Mouse (Mus musculus): ENCODE data around the gene Ldlrad3. TPM values are rescaled to one million over a fixed set of nuclear protein-coding genes. Genes with fewer than 3 reads are reported as not detected.

Ldlrad3 gene
- polyA plus RNA-seq, 1 experiment from 2014 or later: 30.0 TPM

DNA sequence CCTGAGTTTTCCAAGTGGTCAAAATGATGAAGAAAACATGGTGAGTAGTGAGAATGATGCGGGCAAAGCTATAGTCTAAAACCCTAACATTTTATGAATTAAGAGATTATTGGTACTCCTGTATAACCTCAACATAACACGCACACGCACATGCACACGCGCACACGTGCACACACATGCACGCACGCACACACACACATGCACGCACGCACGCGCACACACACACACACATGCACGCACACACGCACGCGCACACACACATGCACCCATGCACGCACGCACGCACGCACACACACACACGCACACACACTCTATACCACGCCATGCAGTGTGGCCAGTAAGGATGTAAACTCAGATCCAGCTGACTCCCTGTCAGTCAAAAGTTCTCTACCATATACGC is 99.6 kb downstream of the Ldlrad3 start:
- WGBS: 94% methylated on average over 23 of the region's 23 CpGs
- H3K4me3 ChIP-seq (ENCODE audit: low read depth, low read length): no peak overlapping the region
- no peaks in the 10 kb centered on the region for H3K9me3 ChIP-seq (ENCODE audit: control insufficient read depth, low read length)
- no peaks in the 10 kb centered on the region for H3K36me3 ChIP-seq (ENCODE audit: control insufficient read depth, insufficient read depth, low read length)
- no peak overlapping the region for H3K9ac ChIP-seq (replicated peaks; ENCODE audit: low read depth, low read length)
- ATAC-seq (ENCODE audit: low read depth): no peak
- peaks cover 4% of the 10 kb centered on the region; the same call in 1 of the 2 replicates for H3K4me1 ChIP-seq (ENCODE audit: control insufficient read depth, insufficient read depth, low read length)
- H3K4me2 ChIP-seq (ENCODE audit: low read depth, low read length): no peak overlapping the region
- no peak overlapping the region for H3K27ac ChIP-seq (ENCODE audit: low read depth, low read length)
- H3K27me3 ChIP-seq (ENCODE audit: control insufficient read depth, insufficient read depth, low read length): no peaks in the 10 kb centered on the region

DNA sequence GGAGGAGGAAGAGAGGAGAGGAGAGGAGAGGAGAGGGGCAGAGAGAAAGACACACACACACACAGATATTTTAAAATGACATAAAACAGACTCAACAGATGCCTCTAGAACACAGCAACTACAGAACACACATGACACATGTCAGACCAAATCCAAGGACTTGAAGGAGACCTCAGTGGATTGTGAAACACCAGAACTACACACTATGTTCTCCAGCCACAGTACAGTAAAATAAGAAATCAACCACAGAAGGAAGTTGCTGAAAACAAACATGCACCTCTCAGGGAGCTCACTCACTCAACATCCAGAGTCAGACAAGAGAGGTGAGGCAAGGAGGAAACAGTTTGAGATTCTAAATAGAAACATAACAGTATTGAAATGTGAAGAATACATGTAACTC is 103.4 kb downstream of the Ldlrad3 start:
- Histone ChIP-seq H3K36me3 (ENCODE audit: control insufficient read depth, insufficient read depth, low read length) (no peaks in the 10 kb centered on the region), H3K4me2 (ENCODE audit: low read depth, low read length) (no peak overlapping the region), H3K9me3 (ENCODE audit: control insufficient read depth, low read length) (no peaks in the 10 kb centered on the region), H3K4me3 (ENCODE audit: low read depth, low read length) (no peak overlapping the region), H3K9ac (replicated peaks; ENCODE audit: low read depth, low read length) (no peak overlapping the region), H3K27ac (ENCODE audit: low read depth, low read length) (no peak overlapping the region), H3K27me3 (ENCODE audit: control insufficient read depth, insufficient read depth, low read length) (no peaks in the 10 kb centered on the region), H3K4me1 (ENCODE audit: control insufficient read depth, insufficient read depth, low read length) (no peaks in the 10 kb centered on the region)
- no peak for ATAC-seq (ENCODE audit: low read depth)

DNA sequence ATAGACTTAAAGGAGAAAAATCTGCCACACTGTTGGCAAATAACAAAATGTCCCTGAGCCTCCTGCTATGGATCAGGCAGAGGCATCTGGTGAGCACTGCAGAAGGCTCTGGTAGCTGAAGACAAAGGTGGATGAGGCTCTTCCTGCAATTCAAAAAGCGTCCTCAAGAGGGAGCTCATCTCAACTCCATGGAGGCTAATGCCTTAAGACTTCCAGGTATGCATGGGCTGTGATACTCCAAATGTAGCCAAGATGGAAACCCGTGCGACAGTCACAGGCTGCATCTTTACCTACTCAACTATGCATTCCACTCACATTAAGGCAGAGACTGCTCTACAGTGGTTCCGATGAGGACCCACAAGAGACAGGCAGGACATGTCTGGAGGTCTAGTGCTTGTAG is 108.6 kb downstream of the Ldlrad3 start:
- 54% methylated on average over 4 of the region's 4 CpGs for whole genome bisulfite sequencing
- Histone ChIP-seq H3K36me3 (ENCODE audit: control insufficient read depth, insufficient read depth, low read length) (no peaks in the 10 kb centered on the region), H3K27me3 (ENCODE audit: control insufficient read depth, insufficient read depth, low read length) (no peaks in the 10 kb centered on the region), H3K4me1 (ENCODE audit: control insufficient read depth, insufficient read depth, low read length) (no peaks in the 10 kb centered on the region), H3K9me3 (ENCODE audit: control insufficient read depth, low read length) (no peaks in the 10 kb centered on the region), H3K4me3 (ENCODE audit: low read depth, low read length) (no peak overlapping the region), H3K4me2 (ENCODE audit: low read depth, low read length) (no peak overlapping the region), H3K9ac (replicated peaks; ENCODE audit: low read depth, low read length) (no peak overlapping the region), H3K27ac (ENCODE audit: low read depth, low read length) (no peak overlapping the region)
- ATAC-seq (ENCODE audit: low read depth): no peak

DNA sequence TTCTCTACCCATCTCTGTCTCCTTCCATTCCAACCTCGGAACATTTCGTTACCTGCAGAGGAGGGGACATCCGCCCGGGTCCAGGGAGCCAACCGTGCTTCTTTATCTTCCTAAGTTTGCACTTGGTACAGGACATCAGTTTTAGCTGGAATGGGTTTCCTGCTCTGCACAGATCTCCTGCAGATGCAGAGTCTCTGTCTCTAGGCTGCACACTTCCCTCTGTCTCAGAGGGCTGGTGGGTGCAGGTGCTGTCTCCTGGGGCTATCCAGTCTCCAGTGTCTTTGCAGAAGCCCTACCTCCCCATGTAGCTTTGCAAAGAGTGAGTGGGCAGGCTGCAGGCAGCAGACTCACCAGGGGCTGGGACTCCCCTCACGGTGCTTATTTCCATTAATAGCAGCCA is 109.9 kb downstream of the Ldlrad3 start:
- Histone ChIP-seq H3K4me3 (ENCODE audit: low read depth, low read length) (no peak overlapping the region), H3K36me3 (ENCODE audit: control insufficient read depth, insufficient read depth, low read length) (no peaks in the 10 kb centered on the region), H3K4me1 (ENCODE audit: control insufficient read depth, insufficient read depth, low read length) (0 out of 2 replicates have a peak, but pooled peaks cover 6% of the 10 kb centered on the region), H3K4me2 (ENCODE audit: low read depth, low read length) (no peak overlapping the region), H3K9me3 (ENCODE audit: control insufficient read depth, low read length) (no peaks in the 10 kb centered on the region), H3K27me3 (ENCODE audit: control insufficient read depth, insufficient read depth, low read length) (no peaks in the 10 kb centered on the region), H3K9ac (replicated peaks; ENCODE audit: low read depth, low read length) (no peak overlapping the region), H3K27ac (ENCODE audit: low read depth, low read length) (no peak overlapping the region)
- no peak for ATAC-seq (ENCODE audit: low read depth)
- 92% methylated on average over 6 of the region's 6 CpGs for WGBS

DNA sequence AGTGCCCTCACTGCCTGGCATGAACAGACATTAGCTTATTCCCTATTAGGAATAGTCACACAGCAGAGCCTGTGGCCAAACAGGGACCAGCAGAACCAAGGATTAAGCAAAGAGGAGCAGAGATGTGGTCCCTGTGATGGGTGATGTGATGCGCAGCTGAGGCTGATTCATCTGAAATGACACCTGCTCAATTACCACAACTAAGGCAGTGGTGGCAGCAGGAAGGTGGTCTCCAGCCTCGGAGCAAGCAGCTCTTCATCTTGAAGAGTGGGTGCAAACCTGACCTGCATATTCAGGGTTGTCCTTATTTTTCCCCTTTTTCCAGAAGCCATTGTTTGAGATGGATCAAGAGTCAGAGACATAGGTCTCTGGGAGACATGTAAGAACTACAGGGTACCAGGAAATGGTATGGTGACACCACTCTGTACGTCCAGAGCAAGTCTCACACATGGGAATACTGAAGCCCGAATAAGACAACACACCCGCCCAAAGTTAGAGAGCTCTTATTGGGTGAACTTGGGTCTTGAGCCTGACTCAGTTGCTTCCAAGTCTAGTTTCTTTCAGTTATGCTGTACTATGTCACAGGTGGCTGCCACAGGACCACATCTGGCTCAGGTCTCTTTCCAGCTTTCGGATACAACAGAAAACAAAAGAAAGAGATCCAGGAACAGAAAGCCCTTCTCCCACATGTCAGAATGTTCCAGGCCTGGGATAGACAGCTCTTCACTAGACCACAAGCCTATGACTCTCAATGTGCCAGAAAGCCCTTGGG is 112.7 kb downstream of the Ldlrad3 start:
- Histone ChIP-seq H3K36me3 (ENCODE audit: control insufficient read depth, insufficient read depth, low read length) (no peaks in the 10 kb centered on the region), H3K9me3 (ENCODE audit: control insufficient read depth, low read length) (no peaks in the 10 kb centered on the region), H3K4me1 (ENCODE audit: control insufficient read depth, insufficient read depth, low read length) (0 out of 2 replicates have a peak, but pooled peaks cover 6% of the 10 kb centered on the region), H3K27me3 (ENCODE audit: control insufficient read depth, insufficient read depth, low read length) (no peaks in the 10 kb centered on the region), H3K4me3 (ENCODE audit: low read depth, low read length) (no peak overlapping the region), H3K4me2 (ENCODE audit: low read depth, low read length) (no peak overlapping the region), H3K9ac (replicated peaks; ENCODE audit: low read depth, low read length) (no peak overlapping the region), H3K27ac (ENCODE audit: low read depth, low read length) (no peak overlapping the region)
- WGBS: 95% methylated on average over 6 of the region's 6 CpGs
- no peak for ATAC-seq (ENCODE audit: low read depth)

DNA sequence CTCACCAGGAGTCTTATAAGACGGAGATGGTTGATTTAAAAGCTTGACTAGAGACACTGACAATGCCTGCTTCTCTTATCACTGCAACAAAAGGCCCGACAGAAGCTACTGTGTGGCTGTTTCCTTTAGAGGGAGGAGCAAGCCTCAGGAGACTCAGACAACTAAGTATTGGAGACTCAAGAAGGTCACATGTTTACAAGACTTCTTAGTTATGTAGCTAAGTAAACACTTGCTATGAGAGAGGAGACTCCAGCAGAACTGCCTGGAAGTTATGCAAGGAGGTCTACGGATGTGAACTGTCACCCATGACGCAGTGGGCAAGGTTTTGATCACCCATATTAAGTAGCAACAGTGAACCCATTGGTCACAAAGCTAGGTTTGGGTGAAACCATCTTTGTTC is 113.3 kb downstream of the Ldlrad3 start:
- Histone ChIP-seq H3K36me3 (ENCODE audit: control insufficient read depth, insufficient read depth, low read length) (no peaks in the 10 kb centered on the region), H3K4me1 (ENCODE audit: control insufficient read depth, insufficient read depth, low read length) (0 out of 2 replicates have a peak, but pooled peaks cover 6% of the 10 kb centered on the region), H3K9ac (replicated peaks; ENCODE audit: low read depth, low read length) (no peak overlapping the region), H3K9me3 (ENCODE audit: control insufficient read depth, low read length) (no peaks in the 10 kb centered on the region), H3K4me2 (ENCODE audit: low read depth, low read length) (no peak overlapping the region), H3K4me3 (ENCODE audit: low read depth, low read length) (no peak overlapping the region), H3K27ac (ENCODE audit: low read depth, low read length) (no peak overlapping the region), H3K27me3 (ENCODE audit: control insufficient read depth, insufficient read depth, low read length) (no peaks in the 10 kb centered on the region)
- ATAC-seq (ENCODE audit: low read depth): no peak
- WGBS: 71% methylated on average over 4 of the region's 4 CpGs

DNA sequence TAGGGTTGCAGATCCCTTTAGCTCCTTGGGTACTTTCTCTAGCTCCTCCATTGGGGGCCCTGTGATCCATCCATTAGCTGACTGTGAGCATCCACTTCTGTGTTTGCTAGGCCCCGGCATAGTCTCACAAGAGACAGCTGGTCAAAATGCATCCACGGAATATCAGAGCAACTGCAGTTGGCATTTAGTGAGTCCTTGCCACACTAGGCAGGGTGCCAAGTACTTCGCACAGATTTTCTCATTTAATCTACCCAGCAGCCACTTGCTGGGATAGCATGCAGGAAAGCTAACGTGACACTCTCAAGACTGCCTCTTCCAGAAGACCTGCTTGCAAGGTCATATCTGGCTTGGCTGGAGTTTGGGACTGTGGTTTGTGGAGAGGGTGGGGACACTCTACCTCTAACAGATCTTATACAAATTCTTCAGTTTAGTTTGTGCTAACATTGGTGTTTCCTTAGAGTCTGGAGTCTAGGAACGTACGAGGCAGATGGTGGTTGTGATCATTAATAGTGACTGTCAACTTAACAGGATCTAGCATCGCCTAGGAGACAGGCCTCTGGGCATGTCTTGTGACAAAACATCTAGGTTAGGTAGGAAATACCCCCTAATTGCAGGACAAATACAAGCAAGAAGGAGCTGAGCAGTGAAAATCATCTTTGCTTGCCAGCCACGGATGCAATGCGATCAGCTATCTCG is 115.0 kb downstream of the Ldlrad3 start:
- no peaks in the 10 kb centered on the region for H3K9me3 ChIP-seq (ENCODE audit: control insufficient read depth, low read length)
- H3K36me3 ChIP-seq (ENCODE audit: control insufficient read depth, insufficient read depth, low read length): no peaks in the 10 kb centered on the region
- WGBS: 72% methylated on average over 10 of the region's 10 CpGs
- no peak overlapping the region for H3K9ac ChIP-seq (replicated peaks; ENCODE audit: low read depth, low read length)
- no peak; the same call in 1 of the 2 replicates for ATAC-seq (ENCODE audit: low read depth)
- H3K27me3 ChIP-seq (ENCODE audit: control insufficient read depth, insufficient read depth, low read length): no peaks in the 10 kb centered on the region
- H3K27ac ChIP-seq (ENCODE audit: low read depth, low read length): no peak overlapping the region
- H3K4me3 ChIP-seq (ENCODE audit: low read depth, low read length): no peak overlapping the region
- no peak overlapping the region for H3K4me2 ChIP-seq (ENCODE audit: low read depth, low read length)
- H3K4me1 ChIP-seq (ENCODE audit: control insufficient read depth, insufficient read depth, low read length): 0 out of 2 replicates have a peak, but pooled peaks cover 6% of the 10 kb centered on the region

DNA sequence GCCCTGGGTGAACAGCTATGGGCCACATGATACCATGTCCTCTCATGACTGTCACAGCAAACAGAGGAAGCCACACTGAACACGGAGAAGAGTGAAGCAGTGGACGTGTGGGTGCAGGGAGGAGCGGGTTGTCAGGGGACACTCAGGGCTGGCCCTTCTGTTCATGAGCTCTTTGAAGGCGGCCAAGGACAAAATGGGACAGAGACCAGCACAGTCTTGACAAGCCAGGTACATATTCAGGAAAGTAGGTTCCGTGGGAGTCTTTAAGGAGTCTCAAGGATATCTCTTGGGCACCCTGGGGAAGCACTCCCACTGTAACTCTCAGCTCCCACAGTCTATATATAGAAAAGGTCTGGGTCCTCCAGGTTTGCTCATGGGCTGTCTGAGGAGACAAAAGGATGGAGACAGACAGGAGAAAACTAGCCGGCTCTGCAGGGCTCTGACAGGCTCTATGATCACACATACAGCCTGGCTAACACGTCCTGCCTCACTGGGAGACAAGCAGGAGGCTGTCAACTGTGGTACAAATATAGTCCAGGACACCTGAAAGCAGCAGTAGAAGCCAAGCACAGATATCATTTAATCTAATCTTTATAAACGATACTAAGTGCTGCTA is 121.3 kb downstream of the Ldlrad3 start:
- no peak overlapping the region for H3K4me2 ChIP-seq (ENCODE audit: low read depth, low read length)
- no peak overlapping the region for H3K4me3 ChIP-seq (ENCODE audit: low read depth, low read length)
- no peaks in the 10 kb centered on the region for H3K9me3 ChIP-seq (ENCODE audit: control insufficient read depth, low read length)
- ATAC-seq (ENCODE audit: low read depth): no peak
- no peaks in the 10 kb centered on the region for H3K4me1 ChIP-seq (ENCODE audit: control insufficient read depth, insufficient read depth, low read length)
- 88% methylated on average over 8 of the region's 8 CpGs for WGBS
- H3K36me3 ChIP-seq (ENCODE audit: control insufficient read depth, insufficient read depth, low read length): no peaks in the 10 kb centered on the region
- H3K9ac ChIP-seq (replicated peaks; ENCODE audit: low read depth, low read length): no peak overlapping the region
- no peak overlapping the region for H3K27ac ChIP-seq (ENCODE audit: low read depth, low read length)
- no peaks in the 10 kb centered on the region for H3K27me3 ChIP-seq (ENCODE audit: control insufficient read depth, insufficient read depth, low read length)

DNA sequence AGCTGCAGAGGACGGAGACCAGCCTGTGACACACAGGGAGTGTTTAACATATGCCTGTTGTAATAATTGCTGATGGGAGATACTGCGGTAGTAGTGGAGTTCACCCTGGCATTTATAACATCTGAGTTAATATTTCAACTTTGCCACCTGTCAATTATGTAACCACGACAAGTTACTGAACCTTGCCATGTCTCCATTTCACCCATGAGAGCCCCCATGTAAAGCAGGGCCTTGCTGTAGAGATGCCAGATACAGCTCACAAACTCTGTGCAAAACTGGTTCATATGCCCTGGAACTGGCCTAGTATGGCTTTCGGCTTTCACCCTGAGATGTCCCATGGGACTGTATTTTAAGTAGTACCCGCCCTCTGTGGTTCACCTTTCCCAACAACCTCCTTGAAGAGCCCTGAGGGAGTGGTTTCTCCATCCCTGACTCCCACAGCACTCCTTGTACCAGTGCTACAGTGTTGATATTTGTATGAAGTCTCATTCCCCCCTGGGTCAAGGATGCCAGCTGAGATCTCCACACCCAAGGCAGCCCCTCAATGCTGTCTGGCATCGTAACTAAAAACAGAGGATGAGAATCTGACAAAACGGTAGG is 122.2 kb downstream of the Ldlrad3 start:
- no peaks in the 10 kb centered on the region for H3K27me3 ChIP-seq (ENCODE audit: control insufficient read depth, insufficient read depth, low read length)
- no peaks in the 10 kb centered on the region for H3K4me1 ChIP-seq (ENCODE audit: control insufficient read depth, insufficient read depth, low read length)
- WGBS: 86% methylated on average over 7 of the region's 7 CpGs
- H3K9me3 ChIP-seq (ENCODE audit: control insufficient read depth, low read length): no peaks in the 10 kb centered on the region
- no peak overlapping the region for H3K27ac ChIP-seq (ENCODE audit: low read depth, low read length)
- ATAC-seq (ENCODE audit: low read depth): no peak
- no peak overlapping the region for H3K4me3 ChIP-seq (ENCODE audit: low read depth, low read length)
- H3K9ac ChIP-seq (replicated peaks; ENCODE audit: low read depth, low read length): no peak overlapping the region
- H3K4me2 ChIP-seq (ENCODE audit: low read depth, low read length): no peak overlapping the region
- no peaks in the 10 kb centered on the region for H3K36me3 ChIP-seq (ENCODE audit: control insufficient read depth, insufficient read depth, low read length)

All from neural tube, embryonic 14.5 days (tissue).